Mouse (Mus musculus): ENCODE measurements around the gene Nr0b1.

Nr0b1 gene

DNA sequence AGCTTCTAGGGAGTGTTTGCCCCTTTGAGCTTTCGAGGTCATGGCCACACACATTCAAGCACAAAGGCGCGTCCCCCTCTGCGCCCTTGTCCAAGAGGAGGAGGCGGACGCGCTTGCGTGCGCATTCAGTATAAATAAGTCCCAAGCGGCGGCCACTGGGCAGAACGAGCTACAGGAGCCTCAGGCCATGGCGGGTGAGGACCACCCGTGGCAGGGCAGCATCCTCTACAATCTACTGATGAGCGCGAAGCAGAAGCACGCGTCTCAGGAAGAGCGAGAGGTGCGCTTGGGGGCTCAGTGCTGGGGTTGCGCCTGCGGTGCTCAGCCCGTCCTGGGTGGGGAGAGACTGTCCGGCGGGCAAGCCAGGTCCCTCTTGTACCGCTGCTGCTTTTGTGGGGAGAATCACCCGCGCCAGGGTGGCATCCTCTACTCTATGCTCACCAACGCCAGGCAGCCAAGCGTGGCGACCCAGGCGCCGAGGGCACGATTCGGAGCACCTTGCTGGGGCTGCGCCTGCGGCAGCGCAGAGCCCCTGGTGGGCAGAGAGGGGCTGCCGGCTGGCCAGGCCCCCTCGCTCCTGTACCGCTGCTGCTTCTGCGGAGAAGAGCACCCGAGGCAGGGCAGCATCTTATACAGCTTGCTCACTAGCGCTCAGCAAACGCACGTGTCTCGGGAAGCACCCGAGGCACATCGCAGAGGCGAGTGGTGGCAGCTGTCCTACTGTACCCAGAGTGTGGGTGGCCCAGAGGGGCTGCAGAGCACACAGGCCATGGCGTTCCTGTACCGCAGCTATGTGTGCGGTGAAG, at the start of gene Nr0b1:
Gene Nr0b1 (plus strand): TSS at position 151 of the 806 bp plus-strand sequence.
- no peak for DNase-seq (ENCODE audit: low spot score)

DNA sequence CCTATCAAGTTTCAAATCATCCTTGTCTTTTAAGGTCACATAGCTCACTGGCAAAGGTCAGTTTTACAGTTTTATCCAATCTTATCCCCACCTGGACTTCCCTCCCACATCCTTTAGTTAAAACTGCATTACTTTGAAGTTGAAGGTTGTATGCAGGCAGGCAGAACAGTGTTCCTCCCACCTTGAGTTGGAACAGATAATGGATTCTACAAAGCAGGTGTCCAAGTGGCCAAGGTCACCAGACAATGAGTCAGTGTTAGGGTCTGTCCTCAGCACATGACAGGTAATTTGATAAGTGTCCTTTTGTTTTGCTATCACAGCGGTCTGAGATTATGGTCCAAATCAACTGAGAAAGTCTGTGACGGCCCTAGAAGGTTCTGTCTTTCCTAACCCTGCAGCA, 4.3 kb upstream of the Nr0b1 start:
- no peak for DNase-seq (ENCODE audit: low spot score)

DNA sequence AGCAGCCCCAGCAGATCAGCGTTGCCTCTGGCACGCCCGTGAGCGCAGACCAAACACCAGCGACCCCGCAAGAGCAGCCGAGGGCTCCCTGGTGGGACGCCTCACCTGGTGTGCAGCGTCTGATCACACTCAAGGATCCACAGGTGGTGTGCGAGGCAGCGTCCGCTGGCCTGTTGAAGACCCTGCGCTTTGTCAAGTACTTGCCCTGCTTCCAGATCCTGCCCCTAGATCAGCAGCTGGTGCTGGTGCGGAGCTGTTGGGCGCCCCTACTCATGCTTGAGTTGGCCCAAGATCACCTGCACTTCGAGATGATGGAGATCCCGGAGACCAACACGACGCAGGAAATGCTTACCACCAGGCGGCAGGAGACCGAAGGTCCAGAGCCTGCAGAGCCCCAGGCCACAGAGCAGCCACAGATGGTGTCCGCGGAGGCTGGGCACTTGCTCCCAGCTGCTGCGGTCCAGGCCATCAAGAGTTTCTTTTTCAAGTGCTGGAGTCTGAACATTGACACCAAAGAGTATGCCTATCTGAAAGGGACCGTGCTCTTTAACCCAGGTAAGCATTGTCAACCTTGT, 943 bp downstream of the Nr0b1 start:
- no peak for DNase-seq (ENCODE audit: low spot score)

DNA sequence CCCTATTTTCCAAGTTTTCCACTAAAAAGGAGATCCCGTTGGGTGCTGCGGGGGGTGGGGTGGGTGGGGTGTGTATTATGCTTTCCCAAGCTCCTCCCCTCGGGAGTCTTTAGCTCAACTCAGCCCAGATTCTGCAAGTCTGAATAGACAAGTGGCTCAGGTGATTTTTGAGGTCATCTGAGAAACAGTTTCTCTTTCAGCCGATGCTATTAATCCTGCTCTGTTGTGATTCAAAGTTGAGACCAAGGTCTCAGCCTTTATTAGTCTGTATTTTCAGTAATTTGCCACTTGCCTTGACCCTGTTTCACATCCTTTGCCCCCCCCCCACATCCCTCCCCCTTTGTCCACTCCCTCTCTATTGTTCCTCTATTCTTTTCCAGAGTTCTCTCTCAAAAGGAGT, 1.8 kb downstream of the Nr0b1 start:
- DNase-seq (ENCODE audit: low spot score) = no peak

DNA sequence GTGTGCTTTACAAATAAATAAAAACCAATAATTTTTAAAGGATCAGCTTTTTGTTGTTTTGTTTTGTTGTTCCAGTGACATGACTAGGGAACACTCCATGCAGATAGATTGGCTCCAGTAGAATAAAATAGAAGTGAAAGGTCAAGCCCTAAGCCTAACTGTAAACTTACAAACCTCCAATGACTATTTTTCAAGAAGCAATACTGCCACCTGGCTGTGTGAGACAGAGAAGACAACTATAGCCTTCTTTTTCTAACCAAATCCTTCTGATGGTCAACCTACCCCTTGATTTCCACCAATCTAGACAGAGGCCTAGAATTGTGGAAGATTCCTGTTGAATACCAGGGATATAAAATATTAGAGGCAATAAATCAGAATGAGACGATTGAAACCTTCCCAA, 45.7 kb downstream of the Nr0b1 start:
- DNase-seq (ENCODE audit: low spot score) = no peak

Data from urinary bladder, postnatal 14 days (tissue).